9 mouse cellular contexts compared by ENCODE assay signal in the genomic region with DNA sequence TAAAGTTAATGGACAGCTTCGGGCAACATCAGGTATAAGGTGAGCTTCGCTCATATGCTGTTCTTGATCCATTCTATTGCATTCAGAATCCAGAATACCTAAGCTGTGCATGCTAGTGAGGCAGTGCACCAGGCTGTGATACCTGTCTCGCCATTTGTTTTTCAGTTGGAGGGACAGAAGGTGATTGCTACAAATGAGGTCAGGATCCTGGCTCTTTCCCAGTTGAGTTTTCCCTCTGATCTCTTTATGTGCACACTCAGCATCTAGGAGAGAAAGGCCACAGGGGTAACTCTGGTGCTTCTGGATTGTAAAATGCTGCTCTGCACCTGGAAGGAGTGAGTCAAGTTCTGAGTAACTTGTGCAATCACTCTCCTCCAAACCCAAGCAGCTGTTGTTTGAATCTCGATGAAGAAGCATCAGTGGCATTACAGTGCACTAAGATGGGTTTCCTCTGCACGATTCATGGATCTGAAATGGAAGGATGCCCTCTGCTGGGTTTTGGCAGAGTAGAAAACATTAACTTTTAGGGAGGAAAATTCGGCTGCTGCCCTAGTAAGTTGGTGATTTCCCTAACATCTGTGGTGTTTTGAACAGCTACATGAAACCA.
DNase-seq lines count a peak whose midpoint lies in the region; ATAC-seq and TF ChIP-seq lines count a peak whose summit lies in the region.
"Had no signal": no experiment of that assay in that cellular context is flagged by ENCODE, and none has a peak within 500 bp of the region (broad histone marks: within the 10 kb centered on the region; RNA-seq: fewer than 3 reads in every experiment).

No protein-coding gene starts in this region.

- H3K9ac ChIP-seq in forebrain, postnatal 0 days: no peak overlapping the region
- no peak overlapping the region for H3K9ac ChIP-seq in forebrain, embryonic 12.5 days
- H3K9ac ChIP-seq in midbrain, embryonic 16.5 days (ENCODE audit: low read depth, low read length): no peak overlapping the region
- H3K9ac ChIP-seq in midbrain, embryonic 13.5 days (replicated peaks): no peak overlapping the region
- H3K9ac ChIP-seq: limb, embryonic 15.5 days had no signal

- H3K9me3 ChIP-seq in forebrain, postnatal 0 days (ENCODE audit: low read length): no peaks in the 10 kb centered on the region
- H3K9me3 ChIP-seq in forebrain, embryonic 12.5 days: no peaks in the 10 kb centered on the region
- no peaks in the 10 kb centered on the region for H3K9me3 ChIP-seq in midbrain, embryonic 16.5 days (replicated peaks; ENCODE audit: control insufficient read depth, low read length, poor library complexity, severe bottlenecking)
- H3K9me3 ChIP-seq in midbrain, embryonic 13.5 days: no peaks in the 10 kb centered on the region
- H3K9me3 ChIP-seq: limb, embryonic 15.5 days had no signal

- WGBS in forebrain, postnatal 0 days: 59% methylated on average over 6 of the region's 6 CpGs
- 64% methylated on average over 6 of the region's 6 CpGs for WGBS in forebrain, embryonic 12.5 days
- 63% methylated on average over 6 of the region's 6 CpGs for WGBS in midbrain, embryonic 16.5 days
- WGBS in midbrain, embryonic 13.5 days: 67% methylated on average over 6 of the region's 6 CpGs

- H3K4me1 ChIP-seq in forebrain, postnatal 0 days (ENCODE audit: insufficient read depth): no peaks in the 10 kb centered on the region
- no peaks in the 10 kb centered on the region for H3K4me1 ChIP-seq in forebrain, embryonic 12.5 days
- no peaks in the 10 kb centered on the region for H3K4me1 ChIP-seq in midbrain, embryonic 16.5 days (ENCODE audit: control insufficient read depth, insufficient read depth, low read length)
- no peaks in the 10 kb centered on the region for H3K4me1 ChIP-seq in midbrain, embryonic 13.5 days (replicated peaks)
- H3K4me1 ChIP-seq: limb, embryonic 15.5 days had no signal

- H3K27ac ChIP-seq in forebrain, postnatal 0 days (ENCODE audit: low read depth, low read length): no peak overlapping the region
- no peak overlapping the region for H3K27ac ChIP-seq in forebrain, embryonic 12.5 days
- H3K27ac ChIP-seq in midbrain, embryonic 16.5 days (ENCODE audit: low read length): no peak overlapping the region
- H3K27ac ChIP-seq in midbrain, embryonic 13.5 days: no peak overlapping the region
- H3K27ac ChIP-seq: limb, embryonic 15.5 days had no signal

- H3K36me3 ChIP-seq in forebrain, postnatal 0 days (ENCODE audit: insufficient read depth): no peaks in the 10 kb centered on the region
- H3K36me3 ChIP-seq in forebrain, embryonic 12.5 days (replicated peaks): no peaks in the 10 kb centered on the region
- H3K36me3 ChIP-seq in midbrain, embryonic 16.5 days (ENCODE audit: control insufficient read depth, insufficient read depth, low read length): no peaks in the 10 kb centered on the region
- no peaks in the 10 kb centered on the region for H3K36me3 ChIP-seq in midbrain, embryonic 13.5 days
- H3K36me3 ChIP-seq: limb, embryonic 15.5 days had no signal

- no peaks in the 10 kb centered on the region for H3K27me3 ChIP-seq in forebrain, postnatal 0 days (ENCODE audit: insufficient read depth, low read length)
- no peaks in the 10 kb centered on the region for H3K27me3 ChIP-seq in forebrain, embryonic 12.5 days
- no peaks in the 10 kb centered on the region for H3K27me3 ChIP-seq in midbrain, embryonic 16.5 days (ENCODE audit: control insufficient read depth, insufficient read depth, low read depth, low read length)
- H3K27me3 ChIP-seq in midbrain, embryonic 13.5 days: no peaks in the 10 kb centered on the region
- H3K27me3 ChIP-seq: limb, embryonic 15.5 days had no signal

- H3K4me2 ChIP-seq in forebrain, postnatal 0 days (ENCODE audit: low read depth): no peak overlapping the region
- H3K4me2 ChIP-seq in forebrain, embryonic 12.5 days: no peak overlapping the region
- no peak overlapping the region for H3K4me2 ChIP-seq in midbrain, embryonic 16.5 days (ENCODE audit: low read length)
- H3K4me2 ChIP-seq in midbrain, embryonic 13.5 days (replicated peaks): no peak overlapping the region
- H3K4me2 ChIP-seq: limb, embryonic 15.5 days had no signal

- ATAC-seq in forebrain, postnatal 0 days: peak; percentile 89
- no peak for ATAC-seq in forebrain, embryonic 12.5 days (ENCODE audit: low FRiP score)
- peak; percentile 75; the same call in 1 of the 2 replicates for ATAC-seq in midbrain, embryonic 16.5 days
- no peak for ATAC-seq in midbrain, embryonic 13.5 days
- ATAC-seq in inflammation-experienced regulatory T-cells, adult 6 months: no peak

- peak; percentile 81 for DNase-seq in forebrain, postnatal 0 days
- peak; percentile 41 to 59 for DNase-seq in layer of hippocampus, postnatal 10 days (ENCODE audit: low spot score in 2 of 2)
- DNase-seq in adrenal gland, postnatal 10 days: no peak
- no peak for DNase-seq in kidney, postnatal 14 days

- H3K4me3 ChIP-seq in forebrain, postnatal 0 days (ENCODE audit: low read depth, low read length): no peak overlapping the region
- H3K4me3 ChIP-seq in forebrain, embryonic 12.5 days (replicated peaks): no peak overlapping the region
- no peak overlapping the region for H3K4me3 ChIP-seq in midbrain, embryonic 16.5 days (ENCODE audit: low read depth, low read length)
- no peak overlapping the region for H3K4me3 ChIP-seq in midbrain, embryonic 13.5 days (replicated peaks)
- H3K4me3 ChIP-seq: limb, embryonic 15.5 days had no signal

- TF ChIP-seq CTCF in forebrain, postnatal 0 days (IDR thresholded peaks at IDR 0.05; ENCODE audit: low read depth): peak; percentile 77

Comparison
In these comparisons a context has a peak if more than half of its experiments do, and no peak if none do; other contexts are left out.
1. ATAC-seq: peak in forebrain, postnatal 0 days (single experiment) and midbrain, embryonic 16.5 days (single experiment); none in forebrain, embryonic 12.5 days (single experiment), midbrain, embryonic 13.5 days (single experiment) and inflammation-experienced regulatory T-cells, adult 6 months (single experiment).
2. DNase-seq: peak in forebrain, postnatal 0 days (single experiment) and layer of hippocampus, postnatal 10 days (2 of 2); none in adrenal gland, postnatal 10 days (single experiment) and kidney, postnatal 14 days (single experiment).